Comparison of ENCODE assay signal across 19 mouse cellular contexts in the genomic region with DNA sequence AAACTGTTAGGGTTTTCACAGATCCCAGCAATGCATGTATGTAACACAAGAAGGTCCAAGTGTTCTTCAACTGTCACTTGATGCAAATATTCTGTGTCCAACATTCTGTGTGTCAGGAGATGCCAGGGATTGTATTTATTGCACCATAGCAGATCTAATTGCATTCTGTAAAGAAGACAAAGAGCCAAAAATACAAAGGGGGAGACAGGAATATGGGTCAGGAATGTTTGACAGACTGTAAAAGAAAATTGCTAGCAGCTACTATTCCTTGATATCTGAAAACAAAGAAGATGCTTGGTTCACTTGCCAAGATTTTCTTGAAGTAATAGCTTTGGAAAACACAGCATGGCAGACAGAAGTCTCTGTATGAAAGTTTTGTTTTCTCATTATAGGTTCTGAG.
"Had no signal": no experiment of that assay in that cellular context is flagged by ENCODE, and none has a peak within 500 bp of the region (broad histone marks: within the 10 kb centered on the region; RNA-seq: fewer than 3 reads in every experiment).

No protein-coding gene starts in this region.

- DNase-seq: cerebellum, adult 9-11 months; cerebellum, postnatal 10 days; cerebellum, postnatal 14 days; cerebellum, postnatal 25 days; cerebellum, postnatal 36 days; embryo, embryonic 11 days; forebrain, postnatal 0 days; gastrocnemius, adult 2 months; gastrocnemius, postnatal 10 days; gastrocnemius, postnatal 14 days; gastrocnemius, postnatal 25 days; gastrocnemius, postnatal 36 days; heart, adult 11 months; heart, adult 18-20 months; heart, adult 2 months had no signal

- ATAC-seq: forebrain, embryonic 13.5 days; forebrain, embryonic 14.5 days; forebrain, embryonic 15.5 days; forebrain, embryonic 16.5 days; forebrain, postnatal 0 days had no signal
